Mouse (Mus musculus) common myeloid progenitor, adult 5-6 weeks (primary cell): ENCODE results near the gene Gm13289. TPM values are rescaled to one million over a fixed set of nuclear protein-coding genes. Genes with fewer than 3 reads are reported as not detected.
"Not testable (repeated sequence)": the region's sequence is repeated elsewhere in the genome, so short reads cannot be mapped to it uniquely, and the experiment has no call there.

Experiments
- ATAC-seq: replicated peaks from 2 replicates; pipeline ENCODE4 v1.8.0; 2016; ENCODE audit warnings: low read depth, mild to moderate bottlenecking, moderate TSS enrichment, inconsistent platforms; ENCODE audit not compliant: poor library complexity, severe bottlenecking
- total RNA-seq: library from RNA; stranded (forward); fragments of 200-1000, 187-1606 nt; gene quantifications from 2 replicates; pipeline ENCODE4 v1.2.3, GENCODE M21; 2017

Gene Gm13289
- not detected in 2 replicates for total RNA-seq

DNA sequence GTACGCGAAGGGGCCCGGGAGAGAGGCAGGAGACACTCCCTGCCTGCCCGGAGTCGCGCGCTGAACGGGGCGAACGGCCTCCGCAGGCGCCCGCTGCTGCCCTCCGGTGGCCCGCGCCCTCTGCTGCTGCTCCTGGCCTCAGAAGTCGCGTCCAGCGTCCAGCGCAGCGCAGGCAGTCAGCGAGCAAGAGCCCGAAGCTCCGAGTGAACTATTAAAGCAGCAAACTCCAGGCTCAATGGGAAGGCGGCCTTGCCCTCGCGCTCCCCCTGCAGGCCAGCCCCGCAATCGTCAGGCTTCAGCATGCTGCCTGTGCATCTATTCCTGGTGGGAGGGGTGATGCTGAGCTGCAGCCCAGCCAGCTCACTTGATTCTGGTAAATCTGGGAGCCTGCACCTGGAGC is at the start of gene Gm13289:
Gene Gm13289 (plus strand): TSS at position 301 of the 400 bp plus-strand sequence.
- not testable (repeated sequence) for ATAC-seq

DNA sequence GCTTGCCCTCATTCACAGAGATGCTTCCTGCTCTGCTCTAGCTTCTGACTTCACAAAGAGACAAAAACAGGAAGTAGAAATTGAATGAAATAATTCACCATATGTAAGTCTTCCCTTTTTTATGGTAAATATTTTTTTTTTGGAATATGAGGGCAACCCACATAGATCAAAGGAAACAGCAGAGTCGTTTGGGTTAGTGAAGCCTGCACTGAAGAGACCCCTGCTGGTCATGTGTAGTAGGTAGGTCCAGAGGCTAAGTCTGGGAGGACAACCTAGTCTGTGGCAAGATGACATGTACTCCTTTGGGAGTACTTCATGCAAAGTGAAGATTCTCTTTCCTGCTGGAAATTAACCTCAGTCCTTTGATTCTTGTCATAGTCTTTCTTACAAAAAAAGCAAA is 49.4 kb upstream of the Gm13289 start:
- ATAC-seq, result peak; percentile 93

DNA sequence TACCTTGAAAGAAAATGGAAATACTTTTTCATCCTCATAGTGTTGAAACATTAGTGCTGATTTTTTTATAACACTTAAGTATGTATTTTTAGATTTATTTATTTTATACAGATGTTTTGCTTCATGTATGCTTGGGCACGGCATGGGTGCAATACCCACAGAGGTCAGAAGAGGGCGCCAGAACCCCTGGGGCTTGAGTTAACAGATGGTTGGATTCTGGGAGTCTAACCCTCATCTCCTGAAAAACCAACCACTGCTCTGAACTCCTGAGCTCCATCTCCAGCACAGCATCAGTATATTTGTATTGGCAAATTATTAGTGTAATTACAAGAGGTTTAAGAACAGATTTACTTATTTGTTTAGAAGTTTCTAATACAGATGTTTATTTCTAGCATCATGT is 38.2 kb upstream of the Gm13289 start:
- peak; percentile 72 for ATAC-seq

- peak; percentile 55 for ATAC-seq
These were observed 37.7 kb upstream of the Gm13289 start for GRCm38 (mm10) chr4:88739036-88739435.

- ATAC-seq, result peak; percentile 67
These were observed 35.3 kb upstream of the Gm13289 start for GRCm38 (mm10) chr4:88741426-88741825.

DNA sequence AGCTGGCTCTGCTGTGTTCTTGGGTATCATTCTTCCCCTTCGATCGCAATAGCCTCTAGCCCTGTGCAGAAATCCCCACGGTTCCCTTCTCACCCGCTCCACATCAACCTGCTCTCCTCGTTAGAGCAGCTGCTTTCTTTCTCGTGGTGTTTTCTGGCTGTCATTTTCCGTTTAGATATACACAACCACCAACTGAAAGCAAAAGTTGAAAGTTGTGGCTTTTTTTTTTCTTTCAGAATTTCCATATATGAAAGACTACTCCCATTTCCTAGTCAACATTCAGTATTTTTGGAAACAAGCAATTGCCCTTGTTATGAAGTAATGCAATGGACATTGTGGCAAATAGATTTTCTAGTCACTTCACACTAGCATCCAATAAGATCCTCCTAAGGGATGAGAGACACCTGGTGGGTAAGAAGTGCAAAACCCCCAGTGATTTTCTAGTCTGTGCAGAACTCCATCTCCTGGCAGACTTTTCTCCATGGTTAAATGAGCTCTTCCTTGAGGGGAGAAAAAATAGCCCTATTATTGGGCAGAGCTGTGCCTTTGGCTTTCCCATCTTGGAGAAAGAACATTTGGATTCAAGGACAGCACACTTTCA is 33.9 kb upstream of the Gm13289 start:
- peak; percentile 45 for ATAC-seq

- ATAC-seq, result no peak
These were observed 32.5 kb upstream of the Gm13289 start for GRCm38 (mm10) chr4:88744207-88744606.

GRCm38 (mm10) chr4:88749926-88750325 is 26.8 kb upstream of the Gm13289 start:
- ATAC-seq, result no peak

DNA sequence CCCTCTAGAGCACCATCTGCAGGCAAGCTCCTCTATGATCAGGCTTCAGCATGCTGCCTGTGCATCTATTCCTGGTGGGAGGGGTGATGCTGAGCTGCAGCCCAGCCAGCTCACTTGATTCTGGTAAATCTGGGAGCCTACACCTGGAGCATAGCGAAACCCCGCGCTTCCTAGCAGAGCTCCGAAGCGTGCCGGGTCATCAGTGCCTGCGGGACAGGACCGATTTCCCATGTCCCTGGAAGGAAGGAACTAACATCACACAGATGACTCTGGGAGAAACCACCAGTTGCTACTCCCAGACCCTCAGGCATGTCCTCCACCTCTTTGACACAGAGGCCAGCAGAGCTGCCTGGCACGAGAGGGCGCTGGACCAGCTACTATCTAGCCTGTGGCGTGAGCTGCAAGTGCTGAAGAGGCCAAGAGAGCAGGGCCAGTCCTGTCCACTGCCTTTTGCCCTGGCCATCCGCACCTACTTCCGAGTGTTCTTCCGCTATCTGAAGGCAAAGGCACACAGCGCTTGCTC is 21.8 kb upstream of the Gm13289 start, which contains the start of gene Gm13271:
Gene Gm13271 (plus strand): TSS at position 51 of the 523 bp plus-strand sequence.
- ATAC-seq, result 0 out of 2 replicates have a peak, but pooled peaks have one; percentile 31

GRCm38 (mm10) chr4:88756581-88757513 is 19.9 kb upstream of the Gm13289 start:
- not testable (repeated sequence) for ATAC-seq

- ATAC-seq, result peak; percentile 100
These were observed 19.1 kb upstream of the Gm13289 start for GRCm38 (mm10) chr4:88757628-88758031.

GRCm38 (mm10) chr4:88758751-88759150 is 18.0 kb upstream of the Gm13289 start:
- not testable (repeated sequence) for ATAC-seq

DNA sequence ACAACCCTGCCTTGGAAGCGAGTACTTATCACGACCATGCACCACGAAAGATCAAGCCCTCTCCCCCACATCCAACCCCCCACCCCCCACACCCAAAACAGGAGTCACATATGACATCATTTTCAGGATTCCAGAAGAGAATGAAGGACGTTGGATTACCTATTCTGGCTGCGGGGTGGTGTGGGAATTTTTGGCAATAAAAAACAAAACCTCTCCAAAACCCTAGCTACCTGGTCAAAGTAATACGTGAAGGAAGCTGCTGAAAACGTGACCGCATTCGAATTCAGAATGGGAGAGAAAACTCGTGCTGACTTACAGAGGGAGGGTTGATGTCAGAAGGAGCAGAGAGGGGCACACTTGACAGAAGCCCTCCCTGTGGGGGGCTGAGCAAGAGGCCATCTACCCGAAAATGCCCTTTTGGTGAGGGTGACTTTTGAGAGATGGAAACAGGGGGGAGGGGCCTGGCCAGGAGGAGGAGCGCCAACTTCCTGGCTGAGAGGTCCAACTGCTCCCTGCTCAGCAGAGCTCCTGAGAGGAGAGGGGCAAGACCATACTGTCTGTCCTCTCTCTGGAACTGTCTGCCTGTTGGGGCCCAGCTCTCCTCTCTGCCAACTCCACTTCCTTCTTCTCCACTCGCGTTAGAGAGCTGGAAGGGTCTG is 17.0 kb upstream of the Gm13289 start, which contains the start of gene Gm13283:
Gene Gm13283 (plus strand): TSS at position 510 of the 659 bp plus-strand sequence.
- ATAC-seq, result not testable (repeated sequence)

DNA sequence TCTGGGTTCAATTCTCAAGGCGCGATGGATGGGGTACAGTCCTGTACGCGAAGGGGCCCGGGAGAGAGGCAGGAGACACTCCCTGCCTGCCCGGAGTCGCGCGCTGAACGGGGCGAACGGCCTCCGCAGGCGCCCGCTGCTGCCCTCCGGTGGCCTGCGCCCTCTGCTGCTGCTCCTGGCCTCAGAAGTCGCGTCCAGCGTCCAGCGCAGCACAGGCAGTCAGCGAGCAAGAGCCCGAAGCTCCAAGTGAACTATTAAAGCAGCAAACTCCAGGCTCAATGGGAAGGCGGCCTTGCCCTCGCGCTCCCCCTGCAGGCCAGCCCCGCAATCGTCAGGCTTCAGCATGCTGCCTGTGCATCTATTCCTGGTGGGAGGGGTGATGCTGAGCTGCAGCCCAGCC is 16.3 kb upstream of the Gm13289 start:
- not testable (repeated sequence) for ATAC-seq

DNA sequence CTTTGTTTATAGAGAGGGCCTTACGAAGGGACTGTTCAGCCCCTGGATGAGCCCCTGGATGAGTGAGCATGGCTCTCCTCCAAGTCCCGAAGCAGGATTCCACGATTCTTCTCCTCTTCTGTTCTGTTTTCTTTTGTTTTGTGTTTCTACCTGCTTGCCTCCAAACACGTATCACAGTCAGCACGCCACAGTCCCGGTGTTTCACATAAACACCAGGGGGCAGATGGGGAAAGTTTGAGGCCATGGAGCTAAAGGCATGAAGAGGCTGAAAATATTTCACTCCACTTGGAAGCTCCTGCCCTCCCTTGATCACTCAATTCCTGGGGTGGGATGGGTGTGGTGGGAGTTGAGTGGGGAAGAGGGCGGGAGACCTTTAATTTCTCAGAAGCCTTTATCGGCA is 14.9 kb upstream of the Gm13289 start:
- not testable (repeated sequence) for ATAC-seq

GRCm38 (mm10) chr4:88762341-88762740 is 14.4 kb upstream of the Gm13289 start:
- ATAC-seq, result not testable (repeated sequence)

GRCm38 (mm10) chr4:88763384-88764018 is 13.2 kb upstream of the Gm13289 start:
- peak; percentile 92 for ATAC-seq

- ATAC-seq, result not testable (repeated sequence)
These were observed 3.2 kb upstream of the Gm13289 start, which contains the start of gene Gm13290 for GRCm38 (mm10) chr4:88773534-88773933. Gene Gm13290, plus strand, starts transcription at chr4:88773834.

- not testable (repeated sequence) for ATAC-seq
These were observed 2.8 kb downstream of the Gm13289 start, which contains the start of gene Gm13272 for GRCm38 (mm10) chr4:88779550-88779949. Gene Gm13272, plus strand, starts transcription at chr4:88779850.
